Mouse (Mus musculus) hindbrain, embryonic 13.5 days (tissue): ENCODE results near the gene Arhgap21. TPM values are rescaled to one million over a fixed set of nuclear protein-coding genes. Genes with fewer than 3 reads are reported as not detected.

Experiments
- ATAC-seq: fragments of 200-750 bp; cut with Nextera tagmentation; 2 replicates; pipeline ENCODE4 v1.8.0; 2017; ENCODE audit warnings: moderate TSS enrichment; ENCODE audit not compliant: low FRiP score
- H3K27ac ChIP-seq: fragments of 300-500 bp; sonication (generic); 2 replicates; pipeline ENCODE4 v1.5.1; 2015; ENCODE audit warnings: inconsistent platforms, mild to moderate bottlenecking, moderate library complexity
- H3K27me3 ChIP-seq: fragments of 300-500 bp; sonication (generic); 2 replicates; pipeline ENCODE4 v1.6.1; 2015; ENCODE audit warnings: mild to moderate bottlenecking, inconsistent platforms
- H3K36me3 ChIP-seq: fragments of 300-500 bp; sonication (generic); 2 replicates; pipeline ENCODE4 v1.6.1; 2015; ENCODE audit warnings: mild to moderate bottlenecking, inconsistent platforms
- H3K4me1 ChIP-seq: fragments of 300-500 bp; sonication (generic); replicated peaks from 2 replicates; pipeline ENCODE4 v1.6.1; 2015; ENCODE audit warnings: inconsistent platforms
- H3K4me2 ChIP-seq: fragments of 300-500 bp; sonication (generic); 2 replicates; pipeline ENCODE4 v1.6.1; 2015; ENCODE audit warnings: inconsistent platforms, mild to moderate bottlenecking, moderate library complexity
- H3K4me3 ChIP-seq: fragments of 300-500 bp; sonication (generic); 2 replicates; pipeline ENCODE4 v1.5.1; 2015; ENCODE audit warnings: mild to moderate bottlenecking, inconsistent platforms
- H3K9ac ChIP-seq: fragments of 300-500 bp; sonication (generic); 2 replicates; pipeline ENCODE4 v1.6.1; 2015; ENCODE audit warnings: mild to moderate bottlenecking, inconsistent platforms
- H3K9me3 ChIP-seq: fragments of 300-500 bp; sonication (generic); 2 replicates; pipeline ENCODE4 v1.6.1; 2016; ENCODE audit warnings: inconsistent platforms
- WGBS: fragments of 180-500 bp; shearing (Covaris S2); methylation state at CpG from one replicate; pipeline ENCODE4 v1.1.7; 2015; 5-methylcytosine and 5-hydroxymethylcytosine counted together
- polyA plus RNA-seq: library from polyadenylated mRNA; unstranded; fragments of >200 nt; fragmentation: Nextera tagmentation; extraction: Ambion mirVana; gene quantifications from 2 replicates; pipeline ENCODE4 v1.2.1, GENCODE M21; 2015

Arhgap21 gene
- polyA plus RNA-seq, 1 experiment from 2014 or later, result 35.6 TPM

DNA sequence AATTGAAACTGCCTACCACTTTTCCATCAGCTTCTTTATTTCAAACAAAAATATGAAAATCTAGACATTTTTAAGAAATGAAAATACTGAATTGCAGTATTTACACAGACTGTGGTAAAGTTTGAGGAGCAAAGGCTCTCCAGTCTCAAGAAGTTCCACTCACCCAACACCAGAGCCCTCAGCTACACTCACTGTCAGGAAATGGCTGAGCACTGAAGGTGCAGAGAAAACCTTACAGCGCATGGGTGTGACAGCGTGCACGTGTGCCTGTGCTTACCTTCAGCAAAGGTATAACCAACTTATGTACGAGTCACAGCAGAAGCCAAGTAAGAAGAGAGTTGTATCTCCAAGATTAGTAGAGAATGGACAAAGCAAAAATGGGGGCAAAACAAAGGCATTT, 66.8 kb downstream of the Arhgap21 start:
- Histone ChIP-seq H3K4me2 (no peak overlapping the region), H3K9ac (no peak overlapping the region), H3K36me3 (0 out of 2 replicates have a peak, but pooled peaks cover 2% of the 10 kb centered on the region), H3K27ac (no peak overlapping the region), H3K4me1 (peaks cover 14% of the 10 kb centered on the region), H3K4me3 (no peak overlapping the region), H3K9me3 (no peaks in the 10 kb centered on the region), H3K27me3 (no peaks in the 10 kb centered on the region)
- ATAC-seq, result no peak
- 96% methylated on average over 4 of the region's 4 CpGs for WGBS

- H3K4me1 ChIP-seq, result peaks cover 19% of the 10 kb centered on the region
- H3K27ac ChIP-seq, result no peak overlapping the region
- no peak overlapping the region for H3K4me3 ChIP-seq
- ATAC-seq, result no peak
- H3K9ac ChIP-seq, result no peak overlapping the region
- no peaks in the 10 kb centered on the region for H3K27me3 ChIP-seq
- H3K9me3 ChIP-seq, result no peaks in the 10 kb centered on the region
- H3K36me3 ChIP-seq, result no peaks in the 10 kb centered on the region
- no peak overlapping the region for H3K4me2 ChIP-seq
- WGBS, result 75% methylated on average over 9 of the region's 9 CpGs
These were observed 69.4 kb downstream of the Arhgap21 start for GRCm38 (mm10) chr2:20899301-20899700.

- WGBS, result 42% methylated on average over 6 of the region's 6 CpGs
- no peaks in the 10 kb centered on the region for H3K27me3 ChIP-seq
- ATAC-seq, result peak; percentile 85
- H3K9ac ChIP-seq, result no peak overlapping the region
- no peak overlapping the region for H3K4me3 ChIP-seq
- H3K36me3 ChIP-seq, result no peaks in the 10 kb centered on the region
- H3K27ac ChIP-seq, result no peak overlapping the region
- H3K4me1 ChIP-seq, result peaks cover 17% of the 10 kb centered on the region
- H3K4me2 ChIP-seq, result no peak overlapping the region
- no peaks in the 10 kb centered on the region for H3K9me3 ChIP-seq
These were observed 70.0 kb downstream of the Arhgap21 start for GRCm38 (mm10) chr2:20898684-20899083.

GRCm38 (mm10) chr2:20896446-20896845, 72.2 kb downstream of the Arhgap21 start:
- H3K27me3 ChIP-seq, result no peaks in the 10 kb centered on the region
- WGBS, result 93% methylated on average over 5 of the region's 5 CpGs
- no peak for ATAC-seq
- H3K9me3 ChIP-seq, result no peaks in the 10 kb centered on the region
- no peak overlapping the region for H3K27ac ChIP-seq
- no peak overlapping the region for H3K9ac ChIP-seq
- peaks cover 12% of the 10 kb centered on the region for H3K4me1 ChIP-seq
- H3K36me3 ChIP-seq, result no peaks in the 10 kb centered on the region
- H3K4me3 ChIP-seq, result no peak overlapping the region
- H3K4me2 ChIP-seq, result no peak overlapping the region

DNA sequence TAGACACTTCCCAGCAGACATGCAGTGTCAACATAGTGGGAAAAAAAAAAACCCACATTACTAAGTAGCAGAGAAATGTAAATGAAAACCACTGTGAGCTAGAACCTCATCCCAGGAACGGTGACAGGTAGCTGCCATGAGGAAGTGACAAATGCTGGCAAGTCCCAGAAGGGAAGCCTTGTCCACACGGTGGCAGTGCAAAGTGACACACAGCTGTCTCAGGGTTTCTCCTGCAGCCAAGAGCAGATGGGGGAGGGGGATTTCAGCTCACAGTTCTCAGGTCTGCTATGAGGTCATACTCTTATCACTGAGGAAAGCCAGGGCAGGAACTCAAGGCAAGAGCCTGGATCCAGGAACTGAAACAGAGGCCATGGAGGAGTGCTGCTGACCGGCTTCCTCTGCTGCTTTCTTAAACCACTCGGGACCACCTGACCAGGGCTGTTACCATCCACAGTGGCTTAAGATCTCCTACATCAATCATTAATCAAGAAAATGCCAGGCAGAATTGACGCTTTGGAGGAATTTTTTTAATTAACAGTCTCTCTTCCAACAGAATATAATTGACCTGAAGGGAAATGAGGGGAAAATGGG, 74.5 kb downstream of the Arhgap21 start:
- ATAC-seq, result peak; percentile 34; the same call in 1 of the 2 replicates
- H3K27ac ChIP-seq, result peak overlapping the region; percentile 64; the same call in 1 of the 2 replicates
- no peak overlapping the region for H3K4me3 ChIP-seq
- H3K27me3 ChIP-seq, result no peaks in the 10 kb centered on the region
- peaks cover 8% of the 10 kb centered on the region for H3K4me1 ChIP-seq
- 37% methylated on average over 5 of the region's 5 CpGs for WGBS
- no peak overlapping the region for H3K4me2 ChIP-seq
- H3K9me3 ChIP-seq, result no peaks in the 10 kb centered on the region
- H3K9ac ChIP-seq, result no peak overlapping the region
- 0 out of 2 replicates have a peak, but pooled peaks cover 2% of the 10 kb centered on the region for H3K36me3 ChIP-seq

DNA sequence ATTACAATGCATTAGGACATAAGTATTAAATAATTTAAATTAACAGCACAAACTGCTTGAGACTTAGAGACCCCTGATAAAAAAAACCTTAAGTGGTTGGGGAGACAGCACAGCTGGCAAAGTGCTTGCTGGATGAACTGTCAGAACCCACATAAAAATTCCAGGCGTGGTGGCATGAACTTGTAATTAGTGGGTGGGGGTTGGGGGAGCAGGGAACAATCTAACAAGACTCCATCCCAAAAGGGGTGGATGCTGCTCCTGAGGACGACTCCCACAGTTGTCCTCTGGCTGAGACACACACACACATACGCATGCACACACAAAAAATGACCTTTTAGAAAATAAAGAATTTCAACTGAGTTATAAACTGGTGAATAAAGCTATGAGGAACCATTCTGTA, 79.9 kb downstream of the Arhgap21 start:
- Histone ChIP-seq H3K36me3 (peaks cover 15% of the 10 kb centered on the region), H3K27me3 (no peaks in the 10 kb centered on the region), H3K4me1 (no peaks in the 10 kb centered on the region), H3K9me3 (no peaks in the 10 kb centered on the region), H3K4me2 (no peak overlapping the region), H3K4me3 (no peak overlapping the region), H3K9ac (no peak overlapping the region), H3K27ac (no peak overlapping the region)
- WGBS, result 74% methylated on average over 3 of the region's 3 CpGs
- no peak for ATAC-seq

DNA sequence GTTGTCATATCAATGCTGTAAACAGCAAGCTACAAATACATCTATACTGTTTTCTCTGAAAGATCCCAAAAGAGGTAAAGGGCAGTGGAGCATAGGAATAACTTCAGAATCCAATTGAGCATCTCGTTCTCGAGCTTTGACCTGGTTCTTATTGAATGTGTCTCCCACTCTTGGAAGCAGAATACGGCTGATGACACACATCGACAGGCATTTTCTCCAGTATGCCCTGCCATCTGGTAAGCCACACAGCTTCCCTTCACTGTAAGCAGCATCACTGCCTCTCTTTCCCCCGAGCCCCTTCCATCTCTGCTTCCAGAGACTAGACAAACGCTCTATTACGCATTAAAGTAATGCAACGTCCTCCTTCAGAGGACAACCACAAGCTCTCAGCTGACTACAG, 85.4 kb downstream of the Arhgap21 start:
- no peaks in the 10 kb centered on the region for H3K27me3 ChIP-seq
- no peaks in the 10 kb centered on the region; the same call in 1 of the 2 replicates for H3K4me1 ChIP-seq
- H3K4me3 ChIP-seq, result no peak overlapping the region
- no peak overlapping the region for H3K9ac ChIP-seq
- no peak overlapping the region for H3K27ac ChIP-seq
- ATAC-seq, result peak; percentile 59; the same call in 1 of the 2 replicates
- no peaks in the 10 kb centered on the region for H3K9me3 ChIP-seq
- H3K4me2 ChIP-seq, result no peak overlapping the region
- peaks cover 48% of the 10 kb centered on the region for H3K36me3 ChIP-seq
- WGBS, result 76% methylated on average over 8 of the region's 8 CpGs

GRCm38 (mm10) chr2:20879877-20880605, 88.6 kb downstream of the Arhgap21 start:
- no peaks in the 10 kb centered on the region for H3K9me3 ChIP-seq
- H3K27me3 ChIP-seq, result no peaks in the 10 kb centered on the region
- no peak overlapping the region for H3K9ac ChIP-seq
- H3K4me2 ChIP-seq, result no peak overlapping the region
- no peak overlapping the region for H3K27ac ChIP-seq
- H3K4me3 ChIP-seq, result no peak overlapping the region
- peaks cover 41% of the 10 kb centered on the region for H3K36me3 ChIP-seq
- no peak for ATAC-seq
- no peaks in the 10 kb centered on the region; the same call in 1 of the 2 replicates for H3K4me1 ChIP-seq
- 75% methylated on average over 16 of the region's 16 CpGs for WGBS

DNA sequence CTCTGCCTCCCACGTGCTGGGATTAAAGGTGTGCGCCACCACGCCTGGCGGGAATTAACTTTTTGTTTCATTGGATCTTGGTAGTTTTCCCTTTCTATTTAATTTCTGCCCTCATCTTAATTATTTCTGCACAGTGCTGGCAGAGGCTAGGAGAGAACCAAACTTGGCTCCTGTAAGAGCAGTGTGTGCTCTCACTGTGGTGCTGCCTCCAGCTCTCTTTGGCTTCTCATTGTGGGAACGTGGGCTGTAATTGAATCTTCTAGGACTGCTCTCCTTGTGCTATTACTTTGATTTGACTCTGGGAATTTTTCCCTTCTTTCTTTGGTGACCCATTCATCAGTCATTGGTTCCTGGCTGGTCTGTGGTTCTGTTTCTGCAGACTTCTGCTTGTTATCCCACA, 94.1 kb downstream of the Arhgap21 start:
- peaks cover 36% of the 10 kb centered on the region for H3K36me3 ChIP-seq
- no peak overlapping the region for H3K9ac ChIP-seq
- no peaks in the 10 kb centered on the region for H3K4me1 ChIP-seq
- 95% methylated on average over 5 of the region's 5 CpGs for WGBS
- ATAC-seq, result no peak
- no peaks in the 10 kb centered on the region for H3K27me3 ChIP-seq
- no peak overlapping the region for H3K4me3 ChIP-seq
- H3K27ac ChIP-seq, result no peak overlapping the region
- H3K4me2 ChIP-seq, result no peak overlapping the region
- no peaks in the 10 kb centered on the region for H3K9me3 ChIP-seq

DNA sequence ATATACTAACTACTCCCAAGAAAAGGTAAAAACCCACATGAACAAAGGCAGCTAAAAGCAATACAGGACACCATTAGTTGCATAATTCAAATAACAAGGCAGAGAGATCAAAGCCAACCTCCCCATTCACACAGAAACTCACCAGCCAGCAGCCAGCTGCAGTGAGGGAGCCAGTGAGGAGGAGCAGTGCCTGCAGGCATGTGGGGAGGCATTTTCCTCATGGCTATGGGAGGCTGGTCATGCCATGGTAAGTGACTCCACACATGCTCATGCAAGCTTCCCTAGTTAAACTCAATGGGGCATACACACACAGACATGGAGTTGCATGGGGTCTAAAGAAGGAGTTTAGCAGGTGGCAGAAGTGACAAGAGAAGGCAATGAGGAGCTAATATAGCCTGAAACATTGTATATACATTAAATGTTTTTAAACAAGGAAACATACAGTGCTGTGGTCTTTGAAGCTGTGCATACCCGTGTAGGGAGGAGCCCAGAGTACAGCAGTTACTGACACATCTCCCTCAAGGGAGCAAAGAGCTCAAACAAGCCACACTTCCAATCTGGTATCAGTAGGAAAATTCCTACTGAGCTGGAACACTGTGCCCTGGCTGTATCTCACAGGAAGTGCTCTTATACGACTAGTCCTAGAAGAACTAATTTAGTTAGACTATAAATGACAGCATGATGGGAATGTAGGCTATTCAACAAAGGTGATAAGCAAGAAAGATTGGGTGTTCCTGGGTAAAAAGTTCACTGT, 99.3 kb downstream of the Arhgap21 start:
- H3K36me3 ChIP-seq, result peaks cover 32% of the 10 kb centered on the region
- 63% methylated on average over 2 of the region's 2 CpGs for WGBS
- H3K9me3 ChIP-seq, result no peaks in the 10 kb centered on the region
- no peak overlapping the region for H3K4me3 ChIP-seq
- ATAC-seq, result no peak
- H3K27me3 ChIP-seq, result no peaks in the 10 kb centered on the region
- no peak overlapping the region for H3K27ac ChIP-seq
- H3K4me1 ChIP-seq, result 0 out of 2 replicates have a peak, but pooled peaks cover 3% of the 10 kb centered on the region
- H3K9ac ChIP-seq, result no peak overlapping the region
- no peak overlapping the region for H3K4me2 ChIP-seq

DNA sequence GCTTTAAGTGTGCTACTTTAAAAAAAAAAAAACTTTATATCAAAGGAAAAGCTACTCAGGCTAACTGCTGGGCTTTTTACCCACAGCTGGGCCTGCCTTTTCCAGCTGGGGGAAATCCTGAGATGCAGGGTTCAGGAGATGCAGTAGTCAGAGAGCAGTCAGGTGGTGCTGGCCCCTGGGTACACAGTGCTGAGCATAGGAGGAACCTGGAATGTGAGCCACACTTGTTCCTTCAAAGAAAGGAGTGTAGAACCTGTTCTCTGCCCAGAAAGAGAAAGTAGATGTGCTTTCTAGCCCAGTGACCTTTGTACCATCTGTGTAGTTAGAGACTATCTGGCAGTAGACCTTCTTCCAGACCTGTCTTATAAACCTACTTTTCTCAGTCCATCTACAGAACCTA, 100.6 kb downstream of the Arhgap21 start:
- Histone ChIP-seq H3K36me3 (peaks cover 35% of the 10 kb centered on the region), H3K4me1 (0 out of 2 replicates have a peak, but pooled peaks cover 3% of the 10 kb centered on the region), H3K9ac (no peak overlapping the region), H3K27me3 (no peaks in the 10 kb centered on the region), H3K9me3 (no peaks in the 10 kb centered on the region), H3K4me2 (no peak overlapping the region), H3K27ac (no peak overlapping the region), H3K4me3 (no peak overlapping the region)
- no peak for ATAC-seq

DNA sequence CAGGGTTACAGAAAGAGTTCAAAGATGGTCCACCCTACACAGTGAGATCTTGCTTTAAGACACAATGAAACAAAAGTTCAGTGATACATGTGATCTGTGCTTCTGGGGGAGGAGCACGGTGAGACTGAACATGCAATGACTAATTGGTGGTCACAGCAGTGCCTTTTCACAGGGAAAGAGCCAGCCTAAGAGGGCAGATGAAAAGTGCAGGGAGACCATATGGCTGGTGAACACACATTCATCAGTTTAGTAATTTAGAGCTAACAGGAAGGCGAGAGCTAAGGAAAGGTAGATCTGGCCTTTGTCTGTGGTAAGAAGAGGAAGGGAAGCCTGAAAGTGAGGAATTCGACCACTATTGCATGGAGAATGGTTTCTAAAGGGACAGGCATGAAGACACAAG, 102.9 kb downstream of the Arhgap21 start:
- Histone ChIP-seq H3K36me3 (peaks cover 53% of the 10 kb centered on the region), H3K4me2 (no peak overlapping the region), H3K27ac (no peak overlapping the region), H3K4me1 (0 out of 2 replicates have a peak, but pooled peaks cover 3% of the 10 kb centered on the region), H3K4me3 (no peak overlapping the region), H3K9me3 (no peaks in the 10 kb centered on the region), H3K9ac (no peak overlapping the region), H3K27me3 (no peaks in the 10 kb centered on the region)
- 75% methylated on average over 3 of the region's 3 CpGs for WGBS
- no peak for ATAC-seq
